Mouse (Mus musculus) liver, embryonic 11.5 days (tissue): ENCODE results near the gene Fxyd4. TPM values are rescaled to one million over a fixed set of nuclear protein-coding genes. Genes with fewer than 3 reads are reported as not detected.

Experiments used
- ATAC-seq: fragments of 200-750 bp; cut with Nextera tagmentation; replicated peaks from 2 replicates; pipeline ENCODE4 v1.8.0; 2017; ENCODE audit warnings: moderate number of reproducible peaks, mild to moderate bottlenecking, moderate TSS enrichment, moderate library complexity; ENCODE audit not compliant: low FRiP score
- DNase-seq: peaks from one replicate; pipeline ENCODE4 v3.0.0-alpha.2; 2017; ENCODE audit warnings: low spot score
- H3K27ac ChIP-seq: fragments of 300-500 bp; sonication (generic); 2 replicates; pipeline ENCODE4 v1.5.1; 2014; ENCODE audit warnings: mild to moderate bottlenecking, low read depth, low read length, control low read depth
- H3K27me3 ChIP-seq: fragments of 300-500 bp; sonication (generic); replicated peaks from 2 replicates; pipeline ENCODE4 v1.6.1; 2014; ENCODE audit warnings: low read length, mixed read lengths; ENCODE audit not compliant: control insufficient read depth, insufficient read depth
- H3K36me3 ChIP-seq: fragments of 300-500 bp; sonication (generic); 2 replicates; pipeline ENCODE4 v1.6.1; 2014; ENCODE audit warnings: mild to moderate bottlenecking, low read length, moderate library complexity, mixed read lengths; ENCODE audit not compliant: control insufficient read depth, insufficient read depth
- H3K4me1 ChIP-seq: fragments of 300-500 bp; sonication (generic); replicated peaks from 2 replicates; pipeline ENCODE4 v1.6.1; 2014; ENCODE audit warnings: low read length, mixed read lengths; ENCODE audit not compliant: control insufficient read depth, insufficient read depth
- H3K4me2 ChIP-seq: fragments of 300-500 bp; sonication (generic); 2 replicates; pipeline ENCODE4 v1.6.1; 2014; ENCODE audit warnings: mild to moderate bottlenecking, control low read depth, moderate library complexity
- H3K4me3 ChIP-seq: fragments of 300-500 bp; sonication (generic); 2 replicates; pipeline ENCODE4 v1.5.1; 2014; ENCODE audit warnings: low read depth, low read length, control low read depth
- H3K9ac ChIP-seq: fragments of 300-500 bp; sonication (generic); 2 replicates; pipeline ENCODE4 v1.6.1; 2014; ENCODE audit warnings: low read depth, low read length, control low read depth
- H3K9me3 ChIP-seq: fragments of 300-500 bp; sonication (generic); 2 replicates; pipeline ENCODE4 v1.6.1; 2016; ENCODE audit warnings: low read length, inconsistent platforms, mixed read lengths; ENCODE audit not compliant: control insufficient read depth
- WGBS: fragments of 180-500 bp; shearing (Covaris S2); extraction: QIAGEN DNeasy Blood & Tissue Kit; methylation state at CpG from one replicate; pipeline ENCODE4 v1.1.7; 2014; 5-methylcytosine and 5-hydroxymethylcytosine counted together
- polyA plus RNA-seq: library from polyadenylated mRNA; unstranded; fragments of >200 nt; fragmentation: Nextera tagmentation; extraction: Ambion mirVana; gene quantifications from 2 replicates; pipeline ENCODE4 v1.2.1, GENCODE M21; 2014

Fxyd4 gene
- polyA plus RNA-seq, 1 experiment from 2014 or later, result 2.1 TPM

DNA sequence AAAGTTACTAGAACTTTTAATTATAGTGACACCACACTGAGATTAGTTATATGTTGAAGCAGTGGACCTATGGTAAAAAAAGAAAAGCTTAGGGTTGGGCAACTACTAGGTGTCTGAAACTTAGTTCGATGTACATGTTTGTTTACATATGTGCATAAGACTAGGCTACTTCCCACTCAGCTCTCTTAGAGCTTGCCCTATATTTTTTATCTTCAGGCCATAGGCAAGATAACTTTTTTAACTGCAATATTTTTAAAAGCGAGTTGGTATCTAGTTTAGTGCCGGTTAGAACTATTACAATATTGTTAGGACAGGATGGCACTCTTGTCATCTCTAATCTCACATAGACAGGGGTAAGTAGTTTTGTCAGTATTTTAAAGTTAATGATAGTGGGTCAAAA is 15.5 kb downstream of the Fxyd4 start:
- Histone ChIP-seq H3K27ac (no peak overlapping the region), H3K9ac (no peak overlapping the region), H3K4me1 (peaks cover 18% of the 10 kb centered on the region), H3K27me3 (no peaks in the 10 kb centered on the region), H3K36me3 (peaks cover 29% of the 10 kb centered on the region), H3K4me3 (no peak overlapping the region), H3K9me3 (no peaks in the 10 kb centered on the region), H3K4me2 (no peak overlapping the region)
- 90% methylated on average over 3 of the region's 3 CpGs for WGBS
- ATAC-seq, result no peak
- DNase-seq, result no peak

DNA sequence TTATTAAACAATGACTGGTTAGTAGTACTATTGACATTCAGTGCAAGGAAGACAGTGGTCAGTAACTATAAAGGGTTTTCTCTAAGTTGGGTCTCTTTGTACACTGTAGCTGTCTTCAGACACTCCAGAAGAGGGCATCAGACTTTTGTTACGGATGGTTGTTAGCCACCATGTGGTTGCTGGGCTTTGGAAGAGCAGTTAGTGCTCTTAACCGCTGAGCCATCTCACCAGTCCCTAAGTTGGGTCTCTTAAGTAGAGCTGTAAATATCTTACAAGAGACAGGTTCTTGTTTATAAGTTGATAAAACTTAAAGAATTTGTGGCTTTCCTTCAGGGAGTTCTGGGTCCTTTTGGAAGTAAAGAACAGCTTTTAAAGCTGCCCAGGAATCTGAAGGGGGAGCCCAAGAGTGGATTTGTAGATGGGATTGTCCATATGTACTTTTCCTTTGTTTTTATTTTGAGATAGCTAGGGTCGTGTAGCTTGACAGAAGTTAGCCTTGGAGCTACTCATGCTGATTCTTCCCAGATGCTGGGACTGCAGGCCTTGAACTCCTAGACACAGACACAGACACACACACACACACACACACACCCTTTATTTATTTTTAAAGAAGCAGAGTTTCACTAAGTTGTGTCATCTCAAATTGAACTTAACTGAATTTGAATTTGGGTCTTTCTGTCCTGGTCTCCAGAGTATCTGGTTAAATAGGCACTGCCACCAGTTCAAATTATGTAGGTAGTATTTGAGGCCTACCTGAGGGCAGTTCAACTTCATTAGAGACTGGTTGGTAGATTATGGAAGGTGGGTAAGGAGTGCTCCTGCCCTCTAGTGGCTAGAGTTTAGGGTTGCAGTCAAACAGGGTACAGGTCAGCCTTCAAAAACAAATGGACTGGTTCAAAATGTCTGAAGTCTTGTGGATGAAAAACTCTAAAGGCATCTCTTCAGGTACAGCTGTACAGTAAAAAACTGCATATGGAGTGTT is 16.5 kb downstream of the Fxyd4 start:
- ATAC-seq (no peak), DNase-seq (no peak)
- no peaks in the 10 kb centered on the region for H3K27me3 ChIP-seq
- no peak overlapping the region for H3K9ac ChIP-seq
- peak overlapping the region; percentile 11; the same call in 1 of the 2 replicates for H3K27ac ChIP-seq
- H3K4me2 ChIP-seq, result peak overlapping the region; percentile 82
- peaks cover 23% of the 10 kb centered on the region for H3K4me1 ChIP-seq
- 61% methylated on average over 3 of the region's 3 CpGs for WGBS
- H3K9me3 ChIP-seq, result no peaks in the 10 kb centered on the region
- peaks cover 24% of the 10 kb centered on the region for H3K36me3 ChIP-seq
- 0 out of 2 replicates have a peak overlapping the region, but pooled peaks have one; percentile 11 for H3K4me3 ChIP-seq

GRCm38 (mm10) chr6:117918043-117918442 is 19.4 kb downstream of the Fxyd4 start:
- H3K36me3 ChIP-seq, result peaks cover 19% of the 10 kb centered on the region; the same call in 1 of the 2 replicates
- no peaks in the 10 kb centered on the region for H3K27me3 ChIP-seq
- H3K27ac ChIP-seq, result peak overlapping the region; percentile 99
- DNase-seq (no peak), ATAC-seq (no peak)
- H3K9me3 ChIP-seq, result no peaks in the 10 kb centered on the region
- peak overlapping the region; percentile 82 for H3K4me2 ChIP-seq
- 41% methylated on average over 5 of the region's 5 CpGs for WGBS
- H3K4me1 ChIP-seq, result peaks cover 38% of the 10 kb centered on the region
- H3K4me3 ChIP-seq, result peak overlapping the region; percentile 76
- peak overlapping the region; percentile 93 for H3K9ac ChIP-seq

DNA sequence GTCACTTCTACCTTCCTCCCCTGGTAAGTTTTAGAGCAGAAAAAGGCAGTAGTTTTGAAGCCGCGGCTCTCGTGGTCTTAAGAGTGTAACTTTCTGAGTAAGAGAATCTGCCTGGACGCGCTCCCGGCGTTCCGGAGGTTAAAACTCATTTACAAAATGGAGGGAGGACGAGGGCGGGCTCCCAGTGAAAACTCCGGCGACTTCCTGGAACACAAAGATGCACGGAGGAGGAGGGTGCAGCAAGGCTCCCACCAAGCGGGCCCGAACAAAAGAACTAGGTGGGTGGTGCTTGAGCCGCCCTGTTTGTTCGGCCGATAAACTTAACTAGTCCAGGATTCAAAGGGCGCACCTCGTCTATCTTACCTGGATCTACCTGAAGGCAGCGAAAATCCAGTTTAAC is 19.9 kb downstream of the Fxyd4 start:
- Histone ChIP-seq H3K4me1 (peaks cover 41% of the 10 kb centered on the region), H3K9me3 (no peaks in the 10 kb centered on the region)

DNA sequence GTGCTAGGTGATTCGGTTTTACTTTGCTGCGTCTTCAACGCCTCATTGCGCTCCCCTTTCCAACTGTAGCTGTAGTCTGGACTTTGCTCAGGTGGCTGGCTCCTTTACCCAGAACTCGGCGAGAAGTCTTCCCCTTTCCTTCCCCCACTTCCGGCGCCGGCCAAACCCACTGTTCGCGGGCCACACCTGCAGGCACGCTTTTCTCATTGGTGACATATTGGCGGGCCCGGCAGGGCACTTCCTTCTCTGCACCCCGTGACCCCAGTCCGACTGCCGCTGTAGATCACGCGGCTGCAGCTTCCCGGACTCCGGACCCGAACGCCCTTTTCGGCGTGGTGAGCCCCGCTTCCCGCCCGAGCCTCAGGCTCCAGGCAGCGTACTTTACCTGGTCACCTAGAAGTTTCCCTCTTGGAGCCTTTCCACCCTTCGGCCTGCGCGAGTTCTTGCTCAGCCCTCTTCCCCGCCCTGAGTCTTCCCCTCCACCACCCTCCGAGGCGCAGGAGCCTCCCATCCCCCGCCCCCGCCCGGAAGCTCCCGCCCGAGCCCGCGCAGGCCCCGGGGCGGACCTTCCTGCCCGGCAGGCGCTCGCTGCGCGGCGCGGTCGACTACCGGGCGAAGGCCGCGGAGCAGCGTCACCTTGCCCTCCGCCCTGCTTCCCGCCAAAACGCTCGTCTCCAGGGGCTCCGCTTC is 20.6 kb downstream of the Fxyd4 start:
- peaks cover 47% of the 10 kb centered on the region for H3K4me1 ChIP-seq
- H3K27ac ChIP-seq, result peak overlapping the region; percentile 99
- peak; percentile 95 for ATAC-seq
- H3K27me3 ChIP-seq, result no peaks in the 10 kb centered on the region
- H3K4me2 ChIP-seq, result peak overlapping the region; percentile 82
- peak; percentile 92 for DNase-seq
- H3K9ac ChIP-seq, result peak overlapping the region; percentile 93
- no peaks in the 10 kb centered on the region for H3K9me3 ChIP-seq
- peak overlapping the region; percentile 76 for H3K4me3 ChIP-seq
- under 1% methylated on average over 61 of the region's 62 CpGs for WGBS
- H3K36me3 ChIP-seq, result peaks cover 12% of the 10 kb centered on the region; the same call in 1 of the 2 replicates

More for the DNA sequence above, 19.9 kb downstream of the Fxyd4 start:
- peak overlapping the region; percentile 93 for H3K9ac ChIP-seq
- peak overlapping the region; percentile 99 for H3K27ac ChIP-seq
- no peaks in the 10 kb centered on the region for H3K27me3 ChIP-seq
- WGBS, result 2% methylated on average over 21 of the region's 21 CpGs
- H3K4me3 ChIP-seq, result peak overlapping the region; percentile 76
- H3K4me2 ChIP-seq, result peak overlapping the region; percentile 82
- DNase-seq (peak; percentile 76), ATAC-seq (0 out of 2 replicates have a peak, but pooled peaks have one; percentile 29)
- peaks cover 16% of the 10 kb centered on the region; the same call in 1 of the 2 replicates for H3K36me3 ChIP-seq

- peak overlapping the region; percentile 93 for H3K9ac ChIP-seq
- ATAC-seq (no peak), DNase-seq (no peak)
- peak overlapping the region; percentile 99 for H3K27ac ChIP-seq
- H3K4me3 ChIP-seq, result peak overlapping the region; percentile 76
- H3K9me3 ChIP-seq, result no peaks in the 10 kb centered on the region
- peaks cover 7% of the 10 kb centered on the region; the same call in 1 of the 2 replicates for H3K36me3 ChIP-seq
- peak overlapping the region; percentile 82 for H3K4me2 ChIP-seq
- WGBS, result 1% methylated on average over 12 of the region's 12 CpGs
- H3K27me3 ChIP-seq, result no peaks in the 10 kb centered on the region
- H3K4me1 ChIP-seq, result peaks cover 52% of the 10 kb centered on the region
Observed at GRCm38 (mm10) chr6:117916205-117916736, 21.2 kb downstream of the Fxyd4 start.

- DNase-seq (no peak), ATAC-seq (no peak)
- H3K4me2 ChIP-seq, result peak overlapping the region; percentile 33
- H3K9ac ChIP-seq, result no peak overlapping the region
- peaks cover 5% of the 10 kb centered on the region; the same call in 1 of the 2 replicates for H3K36me3 ChIP-seq
- peak overlapping the region; percentile 16; the same call in 1 of the 2 replicates for H3K27ac ChIP-seq
- H3K4me3 ChIP-seq, result 0 out of 2 replicates have a peak overlapping the region, but pooled peaks have one; percentile 2
- H3K4me1 ChIP-seq, result peaks cover 55% of the 10 kb centered on the region
- no peaks in the 10 kb centered on the region for H3K27me3 ChIP-seq
- H3K9me3 ChIP-seq, result no peaks in the 10 kb centered on the region
Observed at GRCm38 (mm10) chr6:117914541-117914940, 23.0 kb downstream of the Fxyd4 start.

- WGBS, result 56% methylated on average over 6 of the region's 6 CpGs
- Histone ChIP-seq H3K4me1 (peaks cover 42% of the 10 kb centered on the region), H3K27ac (no peak overlapping the region), H3K9me3 (no peaks in the 10 kb centered on the region), H3K36me3 (peaks cover 2% of the 10 kb centered on the region; the same call in 1 of the 2 replicates), H3K4me3 (peak overlapping the region; percentile 99), H3K4me2 (peak overlapping the region; percentile 97), H3K27me3 (no peaks in the 10 kb centered on the region), H3K9ac (peak overlapping the region; percentile 100)
- ATAC-seq, result no peak
- DNase-seq, result no peak
Observed at GRCm38 (mm10) chr6:117910120-117910661, 27.3 kb downstream of the Fxyd4 start.
